In genomic region chr1:132376211-132377054, GRCm38 (mm10) we compare ENCODE assay signal across 8 mouse cellular contexts. TPM values are rescaled to one million over a fixed set of nuclear protein-coding genes. Genes with fewer than 3 reads are reported as not detected.
DNase-seq lines count a peak whose midpoint lies in the region; ATAC-seq and TF ChIP-seq lines count a peak whose summit lies in the region.
"Had no signal": no experiment of that assay in that cellular context is flagged by ENCODE, and none has a peak within 500 bp of the region (broad histone marks: within the 10 kb centered on the region; RNA-seq: fewer than 3 reads in every experiment).

No protein-coding gene starts in this region.

- no peak overlapping the region for H3K4me2 ChIP-seq in midbrain, embryonic 15.5 days

- ATAC-seq in midbrain, embryonic 15.5 days (replicated peaks) = no peak
- ATAC-seq in megakaryocyte-erythroid progenitor cell, adult 5-6 weeks (replicated peaks; ENCODE audit: low FRiP score, low TSS enrichment, poor library complexity, severe bottlenecking) = no peak

- peak overlapping the region; percentile 83 for H3K27ac ChIP-seq in layer of hippocampus, adult 2 months
- peak overlapping the region; percentile 19; the same call in 1 of the 2 replicates for H3K27ac ChIP-seq in brown adipose tissue, adult 24 weeks (replicated peaks; ENCODE audit: low read depth, low read length)
- H3K27ac ChIP-seq in heart, embryonic 10.5 days = peak overlapping the region; percentile 31
- 0 out of 2 replicates have a peak overlapping the region, but pooled peaks have one; percentile 25 for H3K27ac ChIP-seq in midbrain, embryonic 15.5 days

- H3K9ac ChIP-seq in midbrain, embryonic 15.5 days = no peak overlapping the region; the same call in 1 of the 2 replicates

- H3K27me3 ChIP-seq in heart, embryonic 10.5 days (ENCODE audit: insufficient read depth, poor library complexity, severe bottlenecking) = no peaks in the 10 kb centered on the region
- H3K27me3 ChIP-seq in midbrain, embryonic 15.5 days (replicated peaks) = no peaks in the 10 kb centered on the region

- 77% methylated on average over 8 of the region's 8 CpGs for WGBS in heart, embryonic 10.5 days
- WGBS in midbrain, embryonic 15.5 days = 73% methylated on average over 8 of the region's 8 CpGs

- no peak for TF ChIP-seq CTCF in layer of hippocampus, adult 2 months (conservative IDR thresholded peaks at IDR 0.05)

- H3K9me3 ChIP-seq in heart, embryonic 10.5 days = no peaks in the 10 kb centered on the region
- H3K9me3 ChIP-seq in midbrain, embryonic 15.5 days = no peaks in the 10 kb centered on the region

- H3K36me3 ChIP-seq in heart, embryonic 10.5 days = peaks cover 34% of the 10 kb centered on the region
- H3K36me3 ChIP-seq in midbrain, embryonic 15.5 days (replicated peaks) = peaks cover 13% of the 10 kb centered on the region; the same call in 1 of the 2 replicates

- peaks cover 42% of the 10 kb centered on the region; the same call in 1 of the 2 replicates for H3K4me1 ChIP-seq in brown adipose tissue, adult 24 weeks (ENCODE audit: control insufficient read depth, insufficient read depth, insufficient read length, low read length)
- peaks cover 62% of the 10 kb centered on the region for H3K4me1 ChIP-seq in heart, embryonic 10.5 days
- peaks cover 59% of the 10 kb centered on the region for H3K4me1 ChIP-seq in midbrain, embryonic 15.5 days

- H3K4me3 ChIP-seq in layer of hippocampus, adult 2 months = no peak overlapping the region
- H3K4me3 ChIP-seq in brown adipose tissue, adult 24 weeks (ENCODE audit: insufficient read depth, low read depth, low read length) = no peak overlapping the region
- no peak overlapping the region for H3K4me3 ChIP-seq in heart, embryonic 10.5 days
- no peak overlapping the region for H3K4me3 ChIP-seq in midbrain, embryonic 15.5 days

- no peak for DNase-seq in layer of hippocampus, adult 2 months (ENCODE audit: low spot score in 2 of 2)
- DNase-seq in layer of hippocampus, postnatal 10 days (ENCODE audit: low spot score in 2 of 2) = no peak
- no peak for DNase-seq in heart, embryonic 10.5 days (ENCODE audit: low spot score)
- DNase-seq in frontal cortex, postnatal 25 days (ENCODE audit: low spot score in 2 of 2) = no peak
- DNase-seq: right cerebral cortex, postnatal 4 days had no signal

RNA-seq across cellular contexts. Expression of gene Tmcc2, which starts 14.6 kb away (rescaled TPM):
- total RNA-seq in layer of hippocampus, adult 2 months (2021) = 100 to 1,000 TPM; 242 to 256 TPM
- total RNA-seq in layer of hippocampus, postnatal 10 days (2021) = 100 to 1,000 TPM; 171 to 181 TPM
- 2.1 and 2.5 TPM in 2 replicates for polyA plus RNA-seq in brown adipose tissue, adult 24 weeks (2012; ENCODE audit: insufficient read depth, insufficient read length, missing spikeins)
- 10.1 and 12.6 TPM in 2 replicates for polyA plus RNA-seq in heart, embryonic 10.5 days (2016; fragmentation: Nextera tagmentation; extraction: Ambion mirVana)
- 38.4 and 39.4 TPM in 2 replicates for polyA plus RNA-seq in midbrain, embryonic 15.5 days (2015; fragmentation: Nextera tagmentation; extraction: Ambion mirVana)
- total RNA-seq in megakaryocyte-erythroid progenitor cell, adult 5-6 weeks (2014; fragmentation: Nextera tagmentation) = 7.3 and 12.5 TPM in 2 replicates
- total RNA-seq in megakaryocyte-erythroid progenitor cell, adult 5-6 weeks (2017) = 3.2 and 4.8 TPM in 2 replicates

RNA-seq across cellular contexts. Expression of gene Dstyk, which starts 40.9 kb away (rescaled TPM):
- 10 to 100 TPM; 49.0 to 50.2 TPM for total RNA-seq in layer of hippocampus, adult 2 months (2021)
- 10 to 100 TPM; 31.0 to 34.9 TPM for total RNA-seq in layer of hippocampus, postnatal 10 days (2021)
- polyA plus RNA-seq in brown adipose tissue, adult 24 weeks (2012; ENCODE audit: insufficient read depth, insufficient read length, missing spikeins) = 5.3 and 7.7 TPM in 2 replicates
- polyA plus RNA-seq in heart, embryonic 10.5 days (2016; fragmentation: Nextera tagmentation; extraction: Ambion mirVana) = 10.6 and 10.8 TPM in 2 replicates
- polyA plus RNA-seq in midbrain, embryonic 15.5 days (2015; fragmentation: Nextera tagmentation; extraction: Ambion mirVana) = 12.1 and 12.4 TPM in 2 replicates
- total RNA-seq in megakaryocyte-erythroid progenitor cell, adult 5-6 weeks (2014; fragmentation: Nextera tagmentation) = 3.8 and 12.1 TPM in 2 replicates
- total RNA-seq in megakaryocyte-erythroid progenitor cell, adult 5-6 weeks (2017) = 5.1 and 13.9 TPM in 2 replicates

Comparison
In these comparisons a context has a peak if more than half of its experiments do, and no peak if none do; other contexts are left out.
1. H3K27ac ChIP-seq: peak in every context shown above with its lines; median percentile 83 in layer of hippocampus, adult 2 months; 31 in heart, embryonic 10.5 days; 25 in midbrain, embryonic 15.5 days; 19 in brown adipose tissue, adult 24 weeks.
2. RNA of gene Tmcc2, which starts 14.6 kb away (total RNA-seq): 242 to 256 TPM in layer of hippocampus, adult 2 months and 171 to 181 TPM in layer of hippocampus, postnatal 10 days; 3.2 to 12.5 TPM in megakaryocyte-erythroid progenitor cell, adult 5-6 weeks; every median in the first group is over 10 times any median in the second.